In genomic region chr10:119239633-119239968, GRCm38 (mm10) we compare ENCODE assay signal across 8 mouse cellular contexts. TPM values are rescaled to one million over a fixed set of nuclear protein-coding genes. Genes with fewer than 3 reads are reported as not detected.
DNase-seq lines count a peak whose midpoint lies in the region; ATAC-seq and TF ChIP-seq lines count a peak whose summit lies in the region.

No protein-coding gene starts in this region.

- peak; percentile 61; the same call in 1 of the 2 replicates for ATAC-seq in lung, embryonic 15.5 days (ENCODE audit: borderline replicate concordance, extremely low read depth, low FRiP score, low TSS enrichment)
- peak; percentile 66 for ATAC-seq in limb, embryonic 11.5 days (ENCODE audit: insufficient number of reproducible peaks, low FRiP score, low TSS enrichment, low read depth)
- peak; percentile 66; the same call in 1 of the 2 replicates for ATAC-seq in neural tube, embryonic 15.5 days (ENCODE audit: low FRiP score)

- peaks cover 12% of the 10 kb centered on the region for H3K4me1 ChIP-seq in lung, embryonic 15.5 days
- no peaks in the 10 kb centered on the region for H3K4me1 ChIP-seq in embryonic fibroblast, embryonic 13.5 days (ENCODE audit: control insufficient read depth, insufficient read depth, low read length)
- H3K4me1 ChIP-seq in limb, embryonic 11.5 days (ENCODE audit: control insufficient read depth, insufficient read depth, low read length) = no peaks in the 10 kb centered on the region
- peaks cover 21% of the 10 kb centered on the region for H3K4me1 ChIP-seq in neural tube, embryonic 15.5 days

- peak overlapping the region; percentile 95 for H3K4me3 ChIP-seq in lung, embryonic 15.5 days
- H3K4me3 ChIP-seq in embryonic fibroblast, embryonic 13.5 days (ENCODE audit: insufficient read depth, low read length) = peak overlapping the region; percentile 79
- H3K4me3 ChIP-seq in limb, embryonic 11.5 days (ENCODE audit: low read depth, low read length) = peak overlapping the region; percentile 96
- peak overlapping the region; percentile 89 for H3K4me3 ChIP-seq in neural tube, embryonic 15.5 days (replicated peaks)

- TF ChIP-seq CTCF in embryonic fibroblast, embryonic 13.5 days (IDR thresholded peaks at IDR 0.05; ENCODE audit: borderline replicate concordance, insufficient read depth, low read length) = no peak

- WGBS in lung, embryonic 15.5 days = 0% methylated on average over 36 of the region's 37 CpGs
- WGBS in limb, embryonic 11.5 days = 0% methylated on average over 36 of the region's 37 CpGs
- under 1% methylated on average over 37 of the region's 37 CpGs for WGBS in neural tube, embryonic 15.5 days

- H3K4me2 ChIP-seq in lung, embryonic 15.5 days = peak overlapping the region; percentile 62
- H3K4me2 ChIP-seq in limb, embryonic 11.5 days (ENCODE audit: low read depth, severe bottlenecking) = peak overlapping the region; percentile 32; the same call in 1 of the 2 replicates
- peak overlapping the region; percentile 71 for H3K4me2 ChIP-seq in neural tube, embryonic 15.5 days

- H3K36me3 ChIP-seq in lung, embryonic 15.5 days = peaks cover 9% of the 10 kb centered on the region
- H3K36me3 ChIP-seq in limb, embryonic 11.5 days (ENCODE audit: control insufficient read depth, insufficient read depth, low read length) = peaks cover 2% of the 10 kb centered on the region; the same call in 1 of the 2 replicates
- H3K36me3 ChIP-seq in neural tube, embryonic 15.5 days = peaks cover 4% of the 10 kb centered on the region; the same call in 1 of the 2 replicates

- H3K27ac ChIP-seq in lung, embryonic 15.5 days = peak overlapping the region; percentile 96
- H3K27ac ChIP-seq in embryonic fibroblast, embryonic 13.5 days (ENCODE audit: insufficient read depth, low read length) = peak overlapping the region; percentile 88
- peak overlapping the region; percentile 97 for H3K27ac ChIP-seq in limb, embryonic 11.5 days (replicated peaks; ENCODE audit: low read depth, low read length)
- H3K27ac ChIP-seq in neural tube, embryonic 15.5 days (replicated peaks) = peak overlapping the region; percentile 95

- DNase-seq in lung, adult 18-20 months = no peak
- DNase-seq in limb, embryonic 11.5 days (ENCODE audit: low spot score) = no peak
- DNase-seq in right cerebral cortex, postnatal 4 days = no peak
- DNase-seq in layer of hippocampus, adult 11-12 months (ENCODE audit: low spot score) = no peak
- DNase-seq in spleen, postnatal 36 days (ENCODE audit: low spot score in 2 of 2) = no peak

- TF ChIP-seq POLR2A in embryonic fibroblast, embryonic 13.5 days (IDR thresholded peaks at IDR 0.05; ENCODE audit: low read depth, low read length) = no peak

- H3K9ac ChIP-seq in lung, embryonic 15.5 days = peak overlapping the region; percentile 91
- H3K9ac ChIP-seq in limb, embryonic 11.5 days (ENCODE audit: low read length) = peak overlapping the region; percentile 98
- peak overlapping the region; percentile 96 for H3K9ac ChIP-seq in neural tube, embryonic 15.5 days (replicated peaks)

- no peaks in the 10 kb centered on the region for H3K9me3 ChIP-seq in lung, embryonic 15.5 days
- no peaks in the 10 kb centered on the region for H3K9me3 ChIP-seq in limb, embryonic 11.5 days (ENCODE audit: control insufficient read depth, low read length)
- no peaks in the 10 kb centered on the region for H3K9me3 ChIP-seq in neural tube, embryonic 15.5 days (replicated peaks)

- no peaks in the 10 kb centered on the region for H3K27me3 ChIP-seq in lung, embryonic 15.5 days
- no peaks in the 10 kb centered on the region for H3K27me3 ChIP-seq in limb, embryonic 11.5 days (ENCODE audit: control insufficient read depth, insufficient read depth, low read length)
- no peaks in the 10 kb centered on the region for H3K27me3 ChIP-seq in neural tube, embryonic 15.5 days (replicated peaks)

RNA-seq across cellular contexts. Expression of gene Cand1, which starts 0.3 kb away (rescaled TPM):
- polyA plus RNA-seq in lung, embryonic 15.5 days (2015; fragmentation: Nextera tagmentation; extraction: Ambion mirVana) = 56.3 and 64.0 TPM in 2 replicates
- 160 and 162 TPM in 2 replicates for polyA plus RNA-seq in embryonic fibroblast, embryonic 13.5 days (2011; ENCODE audit: insufficient read length, low read depth, missing spikeins)
- polyA plus RNA-seq in limb, embryonic 11.5 days (2014; fragmentation: Nextera tagmentation; extraction: Ambion mirVana) = 123 and 127 TPM in 2 replicates
- polyA plus RNA-seq in neural tube, embryonic 15.5 days (2015; fragmentation: Nextera tagmentation; extraction: Ambion mirVana) = 43.1 and 47.8 TPM in 2 replicates
